8 mouse cellular contexts compared by ENCODE assay signal in the genomic region with DNA sequence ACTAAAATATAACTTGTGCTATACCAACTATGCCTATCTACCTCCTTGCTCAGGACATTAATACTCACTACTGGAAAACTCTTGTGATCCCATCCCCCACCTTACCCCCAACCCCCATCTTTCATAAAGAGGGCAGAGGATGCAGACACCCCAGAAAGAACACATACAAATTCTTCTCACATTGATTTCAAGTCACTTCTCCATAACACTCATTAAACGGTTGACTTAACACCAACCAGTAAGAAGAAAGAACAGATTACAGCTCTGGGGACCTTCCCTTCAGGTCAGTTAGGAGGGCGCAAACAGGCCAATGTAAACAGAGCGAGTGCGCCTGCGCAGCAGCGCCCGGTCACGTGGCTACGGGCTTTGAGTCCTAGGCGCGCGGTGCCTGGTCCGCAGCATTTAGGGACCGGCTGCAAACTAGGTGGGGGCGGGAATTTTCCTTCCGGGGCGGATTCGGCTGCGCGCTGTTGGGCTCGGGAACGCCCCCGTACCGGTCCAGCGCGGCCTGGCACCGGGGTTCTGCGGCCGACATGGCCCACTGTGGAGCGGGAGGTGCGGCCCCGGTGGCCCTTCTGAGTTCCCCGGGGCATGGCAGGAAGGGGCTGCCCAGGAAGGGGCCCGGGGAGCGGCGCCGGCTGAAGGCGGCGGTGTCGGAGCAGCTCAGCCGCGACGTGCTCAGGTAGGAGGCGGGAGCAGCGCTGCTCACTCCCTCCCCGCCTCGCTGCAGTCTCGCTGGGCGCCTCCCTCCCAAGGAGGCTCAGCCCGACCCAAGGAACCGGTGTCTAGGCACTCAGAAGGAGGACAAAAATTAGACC. TPM values are rescaled to one million over a fixed set of nuclear protein-coding genes. Genes with fewer than 3 reads are reported as not detected.
DNase-seq lines count a peak whose midpoint lies in the region; ATAC-seq and TF ChIP-seq lines count a peak whose summit lies in the region.

A gene (plus strand): TSS at position 534 of the 818 bp plus-strand sequence.

- H3K4me2 ChIP-seq in hindbrain, embryonic 15.5 days = peak within 1 kb of the TSS; percentile 66

- peak within 1 kb of the TSS; percentile 84 for H3K9ac ChIP-seq in hindbrain, embryonic 15.5 days

- no peaks in the 10 kb centered on the region for H3K9me3 ChIP-seq in hindbrain, embryonic 15.5 days

- TF ChIP-seq CTCF in Patski (IDR thresholded peaks at IDR 0.05) = no peak

- DNase-seq in Patski (ENCODE audit: low read depth, low spot score) = peak; percentile 79
- peak; percentile 97 to 98 for DNase-seq in cerebellum, postnatal 14 days
- DNase-seq in frontal cortex, postnatal 25 days (ENCODE audit: low spot score in 2 of 2) = peak; percentile 86 to 89
- DNase-seq in left cerebral cortex, adult 11 months (ENCODE audit: low spot score) = peak; percentile 90
- DNase-seq in lung, postnatal 4 days = peak; percentile 97
- DNase-seq in retina, postnatal 7 days (ENCODE audit: low read depth, low spot score) = peak; percentile 93
- peak; percentile 91 for DNase-seq in urinary bladder, adult 2 months (ENCODE audit: low spot score)

- in situ Hi-C loops in Patski (cut with MboI; ENCODE audit: low pct_unique_long_range_greater_than_20kb) = no loop called here

- ATAC-seq in Patski = peak; percentile 89
- ATAC-seq in hindbrain, embryonic 15.5 days (ENCODE audit: low FRiP score, low read depth) = peak; percentile 97

- CTCF ChIA-PET in Patski (lab: Charles Lee) = interaction anchor here (1.0 to 3.6 kb wide), 5 partner anchors 11 to 59 kb away, joined by 3 to 11 read pairs (median 3); no protein-coding TSS in a partner anchor

- peaks cover 13% of the 10 kb centered on the region for H3K4me1 ChIP-seq in hindbrain, embryonic 15.5 days (replicated peaks)

- peak within 1 kb of the TSS; percentile 74 for H3K4me3 ChIP-seq in hindbrain, embryonic 15.5 days

- H3K27ac ChIP-seq in hindbrain, embryonic 15.5 days (replicated peaks) = peak within 1 kb of the TSS; percentile 93

- 0% methylated on average over 49 of the region's 51 CpGs for WGBS in hindbrain, embryonic 15.5 days

- POLR2A ChIA-PET in Patski (lab: Charles Lee) = interaction anchor here (0.7 to 1.1 kb wide), 4 partner anchors 11 to 23 kb away, joined by 3 to 5 read pairs (median 3); no protein-coding TSS in a partner anchor

- H3K36me3 ChIP-seq in hindbrain, embryonic 15.5 days = no peaks in the 10 kb centered on the region

- peaks cover 7% of the 10 kb centered on the region for H3K27me3 ChIP-seq in Patski
- no peaks in the 10 kb centered on the region for H3K27me3 ChIP-seq in hindbrain, embryonic 15.5 days

RNA-seq across cellular contexts. Expression of the gene that starts here (rescaled TPM):
- polyA plus RNA-seq in Patski (2021) = 7.7 TPM
- 17.5 and 19.3 TPM in 2 replicates for polyA plus RNA-seq in hindbrain, embryonic 15.5 days (2015; fragmentation: Nextera tagmentation; extraction: Ambion mirVana)
- polyA plus RNA-seq in urinary bladder, adult 2 months (2012; rRNA removed) = 3.5 and 3.7 TPM in 2 replicates

Comparison
In these comparisons a context has a peak if more than half of its experiments do, and no peak if none do; other contexts are left out.
1. Peak in every context shown above with its lines: DNase-seq, ATAC-seq, H3K4me3 ChIP-seq and H3K27ac ChIP-seq.